Mouse (Mus musculus): ENCODE data around the gene Bbs12.

Bbs12 gene

GRCm38 (mm10) chr3:37312370-37312941 lies at the start of gene Bbs12, which contains the start of gene Cetn4:
Gene Bbs12 (plus strand): TSS chr3:37312554.
Gene Cetn4 (minus strand): TSS chr3:37312708.
- DNase-seq: peak; percentile 95

- DNase-seq: no peak
These were observed 44.0 kb upstream of the Bbs12 start for GRCm38 (mm10) chr3:37268338-37268737.

GRCm38 (mm10) chr3:37269926-37270325 lies 42.4 kb upstream of the Bbs12 start:
- DNase-seq: no peak

- peak; percentile 5 for DNase-seq
These were observed 41.1 kb upstream of the Bbs12 start for GRCm38 (mm10) chr3:37271209-37271608.

- DNase-seq: no peak
These were observed 39.3 kb upstream of the Bbs12 start for GRCm38 (mm10) chr3:37273092-37273491.

DNA sequence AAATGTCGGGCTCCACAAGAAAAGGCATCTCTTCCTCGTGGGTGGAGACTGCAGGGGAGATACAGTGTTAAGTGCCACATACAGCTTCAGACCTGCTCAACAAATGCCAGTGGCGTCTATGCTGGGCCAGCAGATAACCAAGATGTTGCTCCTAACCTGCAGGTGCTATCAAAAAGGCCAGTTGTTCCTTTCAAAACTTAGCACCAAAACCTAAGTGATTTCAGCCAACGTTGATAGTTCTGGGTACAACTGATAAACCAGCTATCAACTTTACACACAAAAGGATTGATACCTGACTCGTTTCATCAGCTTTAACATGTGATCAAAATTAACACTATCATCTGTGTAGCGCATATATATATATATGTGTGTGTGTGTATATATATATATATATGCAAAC lies 37.7 kb upstream of the Bbs12 start:
- no peak for DNase-seq

- DNase-seq: no peak
These were observed 32.1 kb upstream of the Bbs12 start for GRCm38 (mm10) chr3:37280221-37280620.

- DNase-seq: no peak
These were observed 31.5 kb upstream of the Bbs12 start for GRCm38 (mm10) chr3:37280871-37281270.

DNA sequence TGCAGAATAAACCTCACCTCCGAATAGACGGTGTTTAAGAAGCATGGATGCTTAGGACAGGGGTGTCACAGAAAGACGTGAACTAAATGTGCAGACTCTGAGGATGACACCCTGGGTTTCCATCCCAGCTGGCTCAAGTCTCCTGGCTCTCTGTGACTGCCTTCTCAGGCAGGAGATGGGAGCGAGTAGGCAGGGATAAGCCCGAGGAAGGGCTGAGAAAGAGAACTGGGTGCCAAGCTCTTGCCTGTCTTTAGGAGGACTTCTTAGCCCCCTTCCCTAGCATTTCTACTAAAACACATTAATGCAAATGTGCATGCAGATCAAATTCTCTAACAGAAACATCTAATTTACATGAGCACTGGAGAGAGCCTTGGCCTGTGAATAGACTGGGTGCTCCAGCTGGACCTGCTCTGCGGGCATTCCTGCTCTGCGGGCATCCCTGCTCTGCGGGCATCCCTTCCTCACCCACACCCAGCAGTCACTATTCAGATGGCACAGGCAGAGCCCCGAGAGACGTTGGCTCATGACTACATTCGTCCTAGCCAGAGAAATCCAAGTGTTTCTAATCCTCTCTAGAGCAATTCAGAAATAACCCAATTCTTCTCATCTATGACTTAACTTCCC lies 29.9 kb upstream of the Bbs12 start:
- no peak for DNase-seq

DNA sequence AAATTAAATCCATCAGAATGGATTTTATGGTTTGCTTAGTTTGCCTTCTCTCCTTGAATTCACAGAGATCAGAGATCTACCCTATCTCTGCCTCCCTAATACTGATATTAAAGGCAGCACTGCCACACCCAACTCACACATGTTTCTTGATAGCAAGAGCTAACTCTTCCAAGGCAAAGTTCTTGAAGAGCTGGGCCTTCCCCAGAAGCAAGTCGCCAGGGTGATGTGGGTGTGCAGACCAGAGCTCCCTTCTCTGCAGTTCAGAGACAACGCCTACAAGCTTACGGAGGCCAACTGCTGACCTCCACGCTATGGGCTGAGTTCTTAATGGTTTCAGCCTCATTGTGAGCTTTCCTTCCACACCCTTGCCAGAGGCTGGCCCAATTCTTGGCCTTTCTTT lies 29.1 kb upstream of the Bbs12 start:
- no peak for DNase-seq

DNA sequence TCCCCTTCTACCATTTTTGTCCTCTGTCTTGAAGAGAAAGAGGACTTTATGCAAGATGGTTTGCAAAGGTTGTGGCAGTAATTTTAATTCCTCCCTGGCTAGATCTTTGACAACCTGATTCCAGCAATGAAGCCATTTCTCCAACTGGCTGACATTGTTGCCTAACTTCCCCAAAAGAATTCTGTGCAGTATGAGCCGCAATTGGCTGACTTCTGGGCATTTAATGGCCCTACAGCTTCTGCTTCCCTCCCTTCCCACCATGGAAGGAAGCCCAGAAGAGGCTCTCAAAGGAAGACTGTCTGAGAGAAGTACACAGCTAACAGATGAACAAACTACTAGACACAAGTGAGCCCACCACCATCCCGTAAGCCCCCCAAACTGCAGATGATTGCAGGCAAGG lies 23.1 kb upstream of the Bbs12 start:
- DNase-seq: no peak

DNA sequence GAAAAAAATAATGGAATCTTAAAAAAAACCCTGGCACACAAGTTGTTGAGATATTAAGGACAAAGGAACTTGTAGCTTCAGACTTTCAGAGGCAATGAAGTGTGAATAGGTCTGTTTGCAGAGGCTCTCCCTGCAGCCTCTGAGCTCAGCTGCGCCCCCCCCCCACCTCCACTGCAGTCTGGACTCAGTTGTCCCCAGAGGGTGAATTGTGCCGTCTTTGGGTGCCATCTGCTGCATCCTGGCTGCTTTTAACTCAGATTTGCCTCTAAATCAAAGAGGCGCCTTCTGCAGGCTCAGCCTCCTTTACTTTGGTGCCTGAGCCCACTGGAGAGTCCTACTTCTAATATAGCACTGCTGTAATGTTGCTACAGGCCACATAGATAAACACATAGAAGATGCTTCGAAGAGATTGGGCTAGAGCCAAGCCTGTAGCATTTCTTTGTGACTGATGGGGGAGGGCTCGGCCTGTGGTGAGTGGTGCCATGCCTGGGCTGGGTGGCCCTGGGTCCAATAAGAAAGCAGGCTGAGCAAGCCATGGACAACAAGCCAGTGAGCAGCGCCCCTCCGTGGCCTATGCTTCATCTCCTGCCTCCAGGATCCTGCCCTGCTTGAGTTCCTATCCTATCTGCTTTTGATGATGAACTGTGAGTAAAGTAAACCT lies 21.3 kb upstream of the Bbs12 start:
- no peak for DNase-seq

GRCm38 (mm10) chr3:37291929-37292328 lies 20.4 kb upstream of the Bbs12 start:
- DNase-seq: no peak

DNA sequence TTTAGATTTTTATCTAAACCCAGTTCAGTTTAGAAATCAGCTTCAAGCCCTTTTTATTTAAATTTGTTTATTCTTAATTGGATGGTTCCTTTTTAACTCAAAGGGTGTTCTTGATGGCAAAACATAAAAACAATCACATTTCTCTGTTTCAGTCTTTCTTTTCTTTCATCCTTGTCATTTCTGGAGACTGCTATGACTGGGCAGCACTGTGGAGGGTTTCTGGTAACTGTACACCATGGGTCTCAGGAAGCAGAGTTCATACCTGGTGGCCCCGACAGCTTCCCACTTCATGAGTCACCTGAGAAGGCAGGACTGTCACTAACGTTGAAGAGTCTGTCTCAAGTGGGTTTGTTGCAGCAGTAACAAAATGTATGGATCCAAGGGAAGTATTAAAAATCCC lies 19.7 kb upstream of the Bbs12 start:
- no peak for DNase-seq

DNA sequence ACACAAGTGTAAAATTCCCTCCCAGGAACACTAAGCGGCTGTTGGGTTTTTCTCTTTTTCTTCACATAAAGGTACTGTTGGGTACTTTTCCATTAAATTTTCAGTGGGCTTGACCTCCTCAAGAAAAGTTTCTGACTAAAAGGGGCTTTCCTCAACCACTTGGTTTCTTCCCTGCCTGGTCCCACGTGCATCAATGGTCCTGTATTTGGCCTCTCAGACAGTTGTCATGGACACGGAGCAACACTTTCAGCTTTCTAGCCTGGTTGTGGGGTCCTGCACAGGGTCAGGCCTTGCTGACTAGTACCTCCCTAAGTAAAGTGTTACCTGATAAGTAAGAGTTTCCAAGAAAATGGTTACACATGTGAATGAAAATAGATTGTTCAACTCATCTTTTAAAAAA lies 12.9 kb upstream of the Bbs12 start:
- no peak for DNase-seq

DNA sequence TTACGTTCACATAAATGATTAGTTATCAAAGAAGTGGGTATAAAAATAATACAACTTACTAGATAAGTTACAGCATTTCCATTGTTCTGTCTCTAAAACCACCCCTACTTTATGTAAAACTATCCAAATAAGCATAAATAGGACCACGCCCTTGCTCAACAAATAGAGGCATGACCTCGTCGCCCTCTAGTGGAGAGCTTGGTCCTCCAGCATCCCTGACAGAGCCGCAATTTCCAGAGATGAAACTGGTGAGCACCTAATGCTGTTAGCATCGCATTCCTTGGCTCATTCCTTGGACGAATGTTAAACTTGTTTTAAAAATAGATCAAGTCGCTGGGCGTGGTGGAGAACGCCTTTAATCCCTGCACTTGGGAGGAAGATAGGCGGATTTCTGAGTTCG lies 9.7 kb upstream of the Bbs12 start:
- DNase-seq: peak; percentile 10

GRCm38 (mm10) chr3:37303392-37304139 lies 8.8 kb upstream of the Bbs12 start:
- no peak for DNase-seq

GRCm38 (mm10) chr3:37311897-37312369 lies 421 bp upstream of the Bbs12 start:
- DNase-seq: no peak

DNA sequence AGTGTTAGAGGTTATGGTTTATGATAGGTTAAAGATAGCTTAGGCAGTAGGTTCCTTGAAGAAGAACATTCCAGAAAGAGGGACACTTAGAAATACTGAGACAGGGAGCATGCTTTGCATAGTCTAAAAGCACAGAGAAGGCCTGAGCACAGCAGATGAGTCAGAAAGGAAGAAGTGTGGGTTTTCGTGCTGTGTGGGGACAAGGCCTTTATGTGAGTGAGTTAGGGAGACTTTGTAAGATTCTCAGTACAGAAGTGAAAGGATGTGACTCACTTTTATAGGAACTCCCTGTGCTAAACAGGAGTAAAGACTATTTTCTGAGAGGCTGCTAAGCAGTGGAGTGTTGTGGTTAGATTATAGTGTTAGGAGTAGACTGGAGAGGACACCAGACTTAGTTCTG lies 1.0 kb downstream of the Bbs12 start:
- DNase-seq: no peak

- DNase-seq: no peak
These were observed 3.9 kb downstream of the Bbs12 start for GRCm38 (mm10) chr3:37316233-37316632.

DNA sequence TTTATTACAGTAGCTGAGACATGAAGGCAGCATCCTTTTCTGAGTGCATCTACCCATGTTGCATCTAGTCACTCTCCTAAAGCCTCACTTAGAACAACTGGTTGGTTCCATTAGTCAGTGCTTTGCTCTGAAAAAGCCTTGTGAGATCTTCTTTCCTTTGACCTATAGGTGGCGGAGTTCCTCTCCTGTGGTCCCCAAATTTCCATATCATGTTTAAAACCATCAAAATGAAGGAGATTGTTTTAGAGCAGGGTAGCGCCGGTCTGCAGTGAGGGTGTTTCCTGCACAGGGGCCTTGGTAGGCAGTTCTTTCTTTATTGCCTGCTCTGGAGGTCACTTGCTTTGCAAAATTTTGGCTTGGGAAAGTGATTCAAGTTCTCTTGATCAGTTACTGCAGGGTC lies 12.0 kb downstream of the Bbs12 start:
- no peak for DNase-seq

- no peak for DNase-seq
These were observed 13.2 kb downstream of the Bbs12 start for GRCm38 (mm10) chr3:37325317-37326112.

DNA sequence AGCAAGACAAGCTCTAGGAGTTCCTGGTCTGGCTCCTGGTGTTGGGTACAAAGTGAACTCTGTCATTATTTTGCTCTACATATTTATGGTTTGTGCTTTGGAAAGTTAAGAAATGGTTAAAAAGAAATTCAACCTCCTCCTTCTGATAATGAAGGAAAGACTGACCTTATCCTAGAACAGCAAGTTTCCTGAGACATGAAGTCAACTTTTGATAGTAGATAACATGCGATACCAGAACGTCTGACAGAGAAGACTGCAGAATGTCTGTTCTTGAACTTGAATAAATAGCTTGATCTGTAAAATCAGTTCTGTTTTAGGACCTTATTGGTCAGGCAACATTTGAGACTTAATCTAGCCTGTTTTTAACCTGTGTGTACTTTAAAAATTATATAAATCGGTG lies 14.3 kb downstream of the Bbs12 start:
- no peak for DNase-seq

All from cerebellum, adult 11 months (tissue).